Comparison of ENCODE assay signal across 8 mouse cellular contexts in genomic region chr11:26200970-26201777, GRCm38 (mm10). TPM values are rescaled to one million over a fixed set of nuclear protein-coding genes. Genes with fewer than 3 reads are reported as not detected.
DNase-seq lines count a peak whose midpoint lies in the region; ATAC-seq and TF ChIP-seq lines count a peak whose summit lies in the region.

No protein-coding gene starts in this region.

- TF ChIP-seq EP300 in liver, postnatal 0 days (IDR thresholded peaks at IDR 0.05; ENCODE audit: low read depth): no peak

- H3K9me3 ChIP-seq in liver, postnatal 0 days (ENCODE audit: low read length): no peaks in the 10 kb centered on the region
- no peaks in the 10 kb centered on the region for H3K9me3 ChIP-seq in neural tube, embryonic 13.5 days

- DNase-seq in B cell, adult 2 months: peak; percentile 73 to 74
- DNase-seq in R1 (ENCODE audit: low read depth, low spot score): peak; percentile 72
- DNase-seq in cerebellum, postnatal 14 days: peak; percentile 78 to 79
- DNase-seq in frontal cortex, postnatal 10 days (ENCODE audit: low spot score in 2 of 2): peak; percentile 11 to 24
- peak; percentile 57 for DNase-seq in kidney, adult 9 months
- DNase-seq in liver, postnatal 0 days: peak; percentile 60
- peak; percentile 61 for DNase-seq in thymus, postnatal 25 days

- peak; percentile 87 for TF ChIP-seq CTCF in liver, postnatal 0 days (IDR thresholded peaks at IDR 0.05; ENCODE audit: low read depth)

- no peaks in the 10 kb centered on the region for H3K4me1 ChIP-seq in liver, postnatal 0 days (ENCODE audit: insufficient read depth)
- H3K4me1 ChIP-seq in neural tube, embryonic 13.5 days (replicated peaks): no peaks in the 10 kb centered on the region

- ATAC-seq in liver, postnatal 0 days: peak; percentile 95
- ATAC-seq in neural tube, embryonic 13.5 days (ENCODE audit: low read depth): peak; percentile 74; the same call in 1 of the 2 replicates

- no peaks in the 10 kb centered on the region for H3K36me3 ChIP-seq in liver, postnatal 0 days (replicated peaks; ENCODE audit: insufficient read depth, low read length)
- H3K36me3 ChIP-seq in neural tube, embryonic 13.5 days: no peaks in the 10 kb centered on the region

- no peak overlapping the region for H3K27ac ChIP-seq in liver, postnatal 0 days (ENCODE audit: low read depth)
- H3K27ac ChIP-seq in neural tube, embryonic 13.5 days (replicated peaks): no peak overlapping the region

- 44% methylated on average over 4 of the region's 4 CpGs for WGBS in liver, postnatal 0 days (ENCODE audit: insufficient replicate concordance)
- 55% methylated on average over 4 of the region's 4 CpGs for WGBS in neural tube, embryonic 13.5 days

- no peaks in the 10 kb centered on the region for H3K27me3 ChIP-seq in liver, postnatal 0 days (ENCODE audit: insufficient read depth, low read length)
- no peaks in the 10 kb centered on the region for H3K27me3 ChIP-seq in neural tube, embryonic 13.5 days

- no peak overlapping the region for H3K9ac ChIP-seq in liver, postnatal 0 days (replicated peaks)
- no peak overlapping the region for H3K9ac ChIP-seq in neural tube, embryonic 13.5 days

- H3K4me3 ChIP-seq in liver, postnatal 0 days (ENCODE audit: low read depth, low read length): no peak overlapping the region
- H3K4me3 ChIP-seq in neural tube, embryonic 13.5 days: no peak overlapping the region

- no peak overlapping the region for H3K4me2 ChIP-seq in liver, postnatal 0 days (ENCODE audit: low read depth, low read length)
- no peak overlapping the region for H3K4me2 ChIP-seq in neural tube, embryonic 13.5 days

RNA-seq across cellular contexts. Expression of gene 5730522E02Rik, which starts 9.4 kb away (rescaled TPM):
- polyA plus RNA-seq in liver, postnatal 0 days (2015; fragmentation: Nextera tagmentation; extraction: Ambion mirVana): 0.40 and 0.68 TPM in 2 replicates
- 13.2 and 13.4 TPM in 2 replicates for polyA plus RNA-seq in neural tube, embryonic 13.5 days (2015; fragmentation: Nextera tagmentation; extraction: Ambion mirVana)

Comparison
In these comparisons a context has a peak if more than half of its experiments do, and no peak if none do; other contexts are left out.
1. DNase-seq: peak in every context shown above with its lines; median percentile 78 in cerebellum, postnatal 14 days; 74 in B cell, adult 2 months; 72 in R1; 61 in thymus, postnatal 25 days; 60 in liver, postnatal 0 days; 57 in kidney, adult 9 months; 18 in frontal cortex, postnatal 10 days.